Mouse (Mus musculus) forebrain, embryonic 16.5 days (tissue): ENCODE measurements around the gene Fam110c. TPM values are rescaled to one million over a fixed set of nuclear protein-coding genes. Genes with fewer than 3 reads are reported as not detected.

Experiments
- ATAC-seq: fragments of 200-750 bp; cut with Nextera tagmentation; 2 replicates; pipeline ENCODE4 v1.8.0; 2017; ENCODE audit warnings: mild to moderate bottlenecking, moderate library complexity
- H3K27ac ChIP-seq: fragments of 300-500 bp; sonication (generic); 2 replicates; pipeline ENCODE4 v1.5.1; 2014; ENCODE audit warnings: low read length, control low read depth
- H3K27me3 ChIP-seq: fragments of 300-500 bp; sonication (generic); replicated peaks from 2 replicates; pipeline ENCODE4 v1.6.1; 2014; ENCODE audit warnings: low read length; ENCODE audit not compliant: control insufficient read depth, insufficient read depth
- H3K36me3 ChIP-seq: fragments of 300-500 bp; sonication (generic); 2 replicates; pipeline ENCODE4 v1.6.1; 2014; ENCODE audit not compliant: control insufficient read depth, insufficient read depth
- H3K4me1 ChIP-seq: fragments of 300-500 bp; sonication (generic); replicated peaks from 2 replicates; pipeline ENCODE4 v1.6.1; 2014; ENCODE audit warnings: low read length; ENCODE audit not compliant: control insufficient read depth, insufficient read depth
- H3K4me2 ChIP-seq: fragments of 300-500 bp; sonication (generic); 2 replicates; pipeline ENCODE4 v1.6.1; 2014; ENCODE audit warnings: mild to moderate bottlenecking, low read length, control low read depth
- H3K4me3 ChIP-seq: fragments of 300-500 bp; sonication (generic); replicated peaks from 2 replicates; pipeline ENCODE4 v1.5.1; 2014; ENCODE audit warnings: mild to moderate bottlenecking, low read length, control low read depth
- H3K9ac ChIP-seq: fragments of 300-500 bp; sonication (generic); replicated peaks from 2 replicates; pipeline ENCODE4 v1.6.1; 2014; ENCODE audit warnings: low read depth, low read length, control low read depth
- H3K9me3 ChIP-seq: fragments of 300-500 bp; sonication (generic); 2 replicates; pipeline ENCODE4 v1.6.1; 2016; ENCODE audit warnings: low read length; ENCODE audit not compliant: control insufficient read depth
- WGBS: fragments of 180-500 bp; shearing (Covaris S2); extraction: QIAGEN DNeasy Blood & Tissue Kit; methylation state at CpG from one replicate; pipeline ENCODE4 v1.1.7; 2014; 5-methylcytosine and 5-hydroxymethylcytosine counted together
- polyA plus RNA-seq: library from polyadenylated mRNA; unstranded; fragments of >200 nt; fragmentation: Nextera tagmentation; extraction: Ambion mirVana; gene quantifications from 2 replicates; pipeline ENCODE4 v1.2.1, GENCODE M21; 2015

The Fam110c gene
- polyA plus RNA-seq, 1 experiment from 2014 or later, result 0.06 TPM

DNA sequence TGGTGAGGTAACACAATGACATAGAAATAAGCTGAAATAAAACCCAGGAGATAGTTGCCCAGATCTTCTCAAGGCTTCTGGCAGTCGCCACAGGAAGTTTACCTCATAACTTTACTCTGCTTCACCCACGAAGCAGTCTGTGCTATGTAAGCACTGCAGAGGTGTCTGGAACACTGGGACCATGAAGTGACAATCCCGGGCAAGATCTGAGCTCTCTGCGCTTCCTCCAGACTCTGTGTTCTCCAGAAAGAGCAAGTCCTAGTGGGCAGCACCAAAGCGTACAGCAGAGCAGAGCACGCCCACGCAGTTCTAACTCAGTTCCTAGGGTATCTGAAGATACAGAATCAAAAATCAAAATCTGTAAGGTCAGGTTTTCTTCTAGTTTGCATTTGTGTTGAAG lies 3.4 kb downstream of the Fam110c start:
- peaks cover 16% of the 10 kb centered on the region for H3K4me1 ChIP-seq
- H3K4me2 ChIP-seq, result no peak overlapping the region
- 79% methylated on average over 7 of the region's 7 CpGs for WGBS
- ATAC-seq, result no peak
- H3K4me3 ChIP-seq, result no peak overlapping the region
- H3K36me3 ChIP-seq, result no peaks in the 10 kb centered on the region
- H3K9me3 ChIP-seq, result no peaks in the 10 kb centered on the region
- H3K9ac ChIP-seq, result no peak overlapping the region
- H3K27me3 ChIP-seq, result peaks cover 34% of the 10 kb centered on the region
- H3K27ac ChIP-seq, result no peak overlapping the region

DNA sequence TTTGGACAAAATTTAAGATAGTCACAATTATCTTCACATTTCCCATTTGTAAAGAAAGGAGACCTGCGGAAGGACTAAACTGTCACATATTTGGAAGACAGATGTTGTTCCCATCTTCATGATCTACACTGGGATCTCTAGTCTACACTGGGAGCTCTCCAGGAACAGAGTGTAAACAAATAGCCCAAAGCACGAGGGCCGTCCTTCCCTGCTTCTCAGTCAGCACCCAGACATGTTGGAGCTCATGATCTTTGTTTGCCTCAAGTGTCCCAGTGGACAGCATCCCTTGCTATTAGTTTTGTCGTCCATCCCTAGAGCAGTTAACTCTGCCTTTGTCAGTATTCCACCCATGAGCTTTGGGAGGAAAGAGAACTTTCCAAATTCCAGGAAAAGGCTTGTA lies 4.4 kb downstream of the Fam110c start:
- Histone ChIP-seq H3K4me1 (peaks cover 16% of the 10 kb centered on the region), H3K36me3 (no peaks in the 10 kb centered on the region), H3K27me3 (peaks cover 26% of the 10 kb centered on the region), H3K9ac (no peak overlapping the region), H3K9me3 (no peaks in the 10 kb centered on the region), H3K4me3 (no peak overlapping the region), H3K4me2 (no peak overlapping the region), H3K27ac (no peak overlapping the region)
- ATAC-seq, result no peak
- WGBS, result 74% methylated on average over 4 of the region's 4 CpGs

DNA sequence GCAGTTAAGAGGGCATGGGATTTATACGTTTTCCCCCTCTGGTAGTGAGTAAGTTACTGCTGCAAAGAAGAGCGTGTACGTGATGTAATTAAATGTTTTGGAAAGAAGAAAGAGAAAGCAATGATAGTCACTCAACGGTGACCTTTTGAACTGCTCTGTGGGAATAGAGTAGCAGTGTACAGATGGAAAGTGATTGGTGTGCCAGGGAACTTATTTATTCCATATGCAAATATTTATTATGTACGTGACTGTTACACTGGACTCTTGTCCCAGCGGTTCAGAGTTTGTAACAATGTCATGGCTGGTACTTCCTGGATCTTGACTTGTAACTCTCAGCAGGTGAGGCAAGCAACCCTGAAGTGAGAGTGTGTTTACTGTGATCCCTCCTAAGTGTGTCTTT lies 6.7 kb downstream of the Fam110c start:
- H3K36me3 ChIP-seq, result no peaks in the 10 kb centered on the region
- no peaks in the 10 kb centered on the region for H3K9me3 ChIP-seq
- no peak overlapping the region for H3K27ac ChIP-seq
- 72% methylated on average over 6 of the region's 6 CpGs for WGBS
- H3K4me2 ChIP-seq, result no peak overlapping the region
- no peak overlapping the region for H3K4me3 ChIP-seq
- peaks cover 10% of the 10 kb centered on the region for H3K27me3 ChIP-seq
- ATAC-seq, result no peak
- H3K4me1 ChIP-seq, result peaks cover under 1% of the 10 kb centered on the region; the same call in 1 of the 2 replicates
- no peak overlapping the region for H3K9ac ChIP-seq

DNA sequence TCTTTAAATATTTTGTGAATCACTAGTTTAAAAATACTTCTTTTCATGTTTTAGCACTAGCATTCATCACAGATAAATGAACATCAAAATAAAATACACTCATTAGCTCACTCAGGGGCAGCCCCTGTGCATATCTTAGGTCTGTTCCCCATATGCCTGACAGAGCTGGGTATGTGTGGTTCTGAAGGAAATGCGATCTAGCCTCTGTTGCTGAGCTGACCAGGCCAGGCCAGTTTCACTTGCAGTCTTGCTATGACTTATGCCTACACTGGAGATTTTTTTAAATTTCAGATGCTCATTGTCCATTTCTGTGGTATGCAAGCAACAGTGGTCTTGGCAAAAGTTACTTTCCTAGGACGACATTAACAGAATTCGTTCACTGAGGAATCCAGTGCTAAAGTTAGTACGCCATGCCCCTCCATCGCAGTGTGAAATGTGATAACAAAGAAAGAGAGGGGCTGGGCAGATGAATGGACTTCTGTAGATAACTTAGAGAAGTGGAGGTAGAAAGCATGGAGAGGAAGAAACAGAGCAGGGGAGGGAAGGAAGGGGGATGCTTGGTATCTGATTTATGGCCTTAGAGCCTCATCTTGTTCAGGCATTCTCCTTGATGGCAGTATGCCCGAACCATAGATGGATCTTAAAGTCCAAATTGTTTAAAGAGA lies 7.4 kb downstream of the Fam110c start:
- Histone ChIP-seq H3K4me3 (no peak overlapping the region), H3K9ac (no peak overlapping the region), H3K4me2 (no peak overlapping the region), H3K9me3 (no peaks in the 10 kb centered on the region), H3K27ac (no peak overlapping the region), H3K27me3 (peaks cover 8% of the 10 kb centered on the region; the same call in 1 of the 2 replicates), H3K36me3 (no peaks in the 10 kb centered on the region), H3K4me1 (no peaks in the 10 kb centered on the region)
- 90% methylated on average over 6 of the region's 6 CpGs for WGBS
- ATAC-seq, result no peak

DNA sequence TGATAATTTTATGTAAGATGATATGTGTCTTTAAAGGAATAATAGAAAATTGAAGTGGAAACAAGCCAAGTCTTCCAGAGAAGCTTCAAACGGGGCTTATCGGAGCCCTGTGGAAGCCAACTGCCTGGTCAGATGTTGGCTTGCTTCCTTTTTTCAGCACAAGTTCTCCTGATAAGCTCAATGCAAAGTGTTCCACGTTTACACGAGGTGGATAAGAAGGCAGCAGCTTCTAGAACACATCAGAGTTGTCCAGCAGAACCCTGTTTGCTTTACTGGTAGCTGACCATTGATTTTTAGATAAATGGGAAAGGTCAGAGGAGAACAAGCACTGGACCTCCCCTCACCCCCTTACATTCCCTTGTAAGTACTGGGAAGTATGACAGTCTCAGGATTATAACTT lies 9.3 kb downstream of the Fam110c start:
- H3K9me3 ChIP-seq, result no peaks in the 10 kb centered on the region
- no peak for ATAC-seq
- no peaks in the 10 kb centered on the region for H3K4me1 ChIP-seq
- no peak overlapping the region for H3K27ac ChIP-seq
- H3K36me3 ChIP-seq, result no peaks in the 10 kb centered on the region
- H3K9ac ChIP-seq, result no peak overlapping the region
- no peak overlapping the region for H3K4me2 ChIP-seq
- no peaks in the 10 kb centered on the region for H3K27me3 ChIP-seq
- 88% methylated on average over 4 of the region's 4 CpGs for WGBS
- no peak overlapping the region for H3K4me3 ChIP-seq

DNA sequence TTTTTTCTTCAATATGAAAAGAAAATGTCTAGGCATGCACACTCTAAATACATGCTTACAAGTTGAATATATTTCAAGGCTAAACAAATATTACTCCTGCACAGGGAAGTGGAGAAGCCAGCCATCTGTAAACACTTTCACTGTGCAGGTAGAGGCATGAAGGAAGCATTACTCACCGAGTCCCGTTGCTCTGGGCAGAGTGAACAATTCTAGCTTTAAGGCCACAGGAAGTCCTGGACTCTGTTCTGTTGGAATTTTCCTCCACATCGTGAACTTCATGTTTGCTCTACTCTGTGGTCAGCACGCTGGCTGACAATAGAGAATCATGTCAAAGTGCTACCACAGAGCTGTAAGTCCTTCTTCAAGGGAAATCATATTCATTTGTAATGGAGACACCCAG lies 9.7 kb downstream of the Fam110c start:
- H3K4me3 ChIP-seq, result no peak overlapping the region
- H3K27ac ChIP-seq, result no peak overlapping the region
- H3K4me2 ChIP-seq, result no peak overlapping the region
- no peak overlapping the region for H3K9ac ChIP-seq
- no peaks in the 10 kb centered on the region for H3K9me3 ChIP-seq
- 88% methylated on average over 4 of the region's 4 CpGs for WGBS
- H3K4me1 ChIP-seq, result no peaks in the 10 kb centered on the region
- no peak for ATAC-seq
- H3K27me3 ChIP-seq, result no peaks in the 10 kb centered on the region
- H3K36me3 ChIP-seq, result no peaks in the 10 kb centered on the region

DNA sequence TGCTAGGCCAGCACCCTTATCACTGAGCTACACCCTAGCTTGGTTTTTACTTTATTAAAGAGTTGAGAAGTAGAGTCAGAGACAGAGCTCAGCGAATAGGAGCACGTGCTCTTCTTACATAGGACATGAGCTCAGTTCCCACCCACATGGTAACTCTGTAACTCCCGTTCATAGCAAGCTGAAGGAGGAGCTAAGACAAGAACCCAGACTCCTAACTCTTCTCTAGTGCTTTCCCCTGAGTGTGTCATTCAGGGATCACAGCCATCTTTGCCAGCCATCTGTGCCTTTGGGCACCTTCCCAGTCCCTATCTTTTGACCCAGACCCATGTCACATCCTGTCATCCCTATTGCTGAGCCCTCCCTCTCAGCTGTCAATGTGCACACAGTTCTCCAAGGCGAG lies 13.4 kb downstream of the Fam110c start:
- Histone ChIP-seq H3K27me3 (no peaks in the 10 kb centered on the region), H3K4me1 (no peaks in the 10 kb centered on the region), H3K36me3 (no peaks in the 10 kb centered on the region), H3K9me3 (no peaks in the 10 kb centered on the region), H3K9ac (no peak overlapping the region), H3K4me2 (no peak overlapping the region), H3K27ac (no peak overlapping the region), H3K4me3 (no peak overlapping the region)
- no peak for ATAC-seq
- WGBS, result 80% methylated on average over 4 of the region's 4 CpGs

DNA sequence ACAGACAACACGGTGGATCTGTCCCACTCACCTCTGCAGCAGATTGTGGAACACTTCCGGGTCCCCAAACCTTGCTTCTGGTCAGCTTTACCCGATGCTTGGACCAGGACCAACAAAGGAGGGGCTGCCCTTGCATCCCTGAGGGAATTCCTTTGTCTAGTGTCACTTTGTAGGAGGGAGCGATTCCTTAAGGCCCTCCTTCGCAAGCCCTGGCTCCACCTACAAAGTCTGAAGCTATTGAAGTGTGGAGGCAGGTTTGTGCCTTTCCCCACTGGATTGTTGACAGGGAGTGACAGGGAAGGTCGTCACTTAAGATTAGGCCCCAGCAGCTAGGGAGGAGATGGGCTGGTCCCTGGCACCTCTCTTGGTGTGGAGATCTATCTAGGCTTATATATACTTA lies 16.7 kb downstream of the Fam110c start:
- ATAC-seq, result no peak
- no peaks in the 10 kb centered on the region for H3K4me1 ChIP-seq
- no peak overlapping the region for H3K27ac ChIP-seq
- H3K9me3 ChIP-seq, result no peaks in the 10 kb centered on the region
- no peak overlapping the region for H3K4me2 ChIP-seq
- H3K27me3 ChIP-seq, result no peaks in the 10 kb centered on the region
- 17% methylated on average over 6 of the region's 6 CpGs for WGBS
- no peak overlapping the region for H3K4me3 ChIP-seq
- no peaks in the 10 kb centered on the region for H3K36me3 ChIP-seq
- no peak overlapping the region for H3K9ac ChIP-seq

DNA sequence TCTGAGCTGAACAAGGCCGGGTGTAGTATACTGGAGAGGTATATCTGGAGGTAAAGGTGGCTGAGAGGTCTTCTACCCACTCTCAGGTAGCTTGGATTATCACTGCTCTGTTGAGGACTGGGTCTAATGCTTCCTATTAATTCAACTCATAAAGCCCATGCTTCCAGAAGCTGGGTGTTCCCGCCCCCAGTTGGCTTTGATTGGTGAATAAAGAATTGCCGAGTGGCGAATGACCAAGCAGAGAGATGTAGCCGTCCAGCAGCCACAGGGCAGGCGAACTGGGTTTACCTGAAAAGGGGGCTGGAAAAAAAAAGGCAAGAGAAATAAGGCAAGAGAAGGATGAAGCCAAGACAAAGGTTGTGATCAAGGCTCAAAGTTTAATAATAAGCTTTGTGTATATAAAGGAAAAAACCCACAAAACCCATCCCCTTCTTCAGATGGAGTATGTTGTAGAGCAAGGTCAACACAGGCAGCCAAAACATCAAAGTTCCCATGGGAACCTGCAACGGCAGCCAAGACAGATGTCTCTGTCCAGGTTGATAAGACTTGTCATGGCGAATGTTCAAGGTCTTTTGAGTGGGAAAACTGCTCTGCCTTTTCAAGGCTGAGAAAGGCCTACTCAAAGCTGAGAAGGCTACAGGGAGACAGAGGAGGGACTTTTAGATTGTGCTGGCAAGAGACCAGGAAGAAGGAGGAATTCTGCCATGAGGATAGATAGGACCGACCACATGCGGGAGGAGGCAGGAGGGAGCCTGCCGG lies 17.4 kb downstream of the Fam110c start:
- 80% methylated on average over 11 of the region's 11 CpGs for WGBS

More for the DNA sequence above, 17.4 kb downstream of the Fam110c start:
- Histone ChIP-seq H3K4me3 (no peak overlapping the region), H3K36me3 (no peaks in the 10 kb centered on the region), H3K27me3 (no peaks in the 10 kb centered on the region), H3K9me3 (no peaks in the 10 kb centered on the region), H3K27ac (no peak overlapping the region), H3K4me1 (no peaks in the 10 kb centered on the region), H3K4me2 (no peak overlapping the region), H3K9ac (no peak overlapping the region)
- no peak for ATAC-seq
